ENCODE assay signal across 8 mouse cellular contexts in the genomic region with DNA sequence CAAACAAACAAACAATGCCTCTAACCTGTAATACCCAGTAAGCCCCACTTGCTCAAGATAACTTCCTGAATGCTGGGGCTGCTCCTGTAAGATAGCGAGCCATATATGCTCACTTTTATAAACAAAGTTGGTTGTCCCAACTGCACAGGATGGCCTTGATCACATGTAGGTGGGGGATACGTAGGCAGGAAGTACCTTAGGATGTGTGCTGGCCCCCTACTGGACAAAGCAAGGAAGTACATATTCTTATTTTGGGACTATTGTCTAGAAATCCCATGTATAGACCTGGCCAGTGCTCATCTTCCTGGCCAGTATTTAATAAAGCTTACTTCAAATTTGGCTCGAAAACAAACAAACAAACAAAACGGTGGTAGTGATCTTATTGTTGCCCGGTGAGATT. TPM values are rescaled to one million over a fixed set of nuclear protein-coding genes. Genes with fewer than 3 reads are reported as not detected.
DNase-seq lines count a peak whose midpoint lies in the region; ATAC-seq and TF ChIP-seq lines count a peak whose summit lies in the region.

No protein-coding gene starts in this region.

- no peaks in the 10 kb centered on the region for H3K9me3 ChIP-seq in ES-Bruce4 (replicated peaks; ENCODE audit: control insufficient read depth, insufficient read depth, low read length, poor library complexity, severe bottlenecking)
- H3K9me3 ChIP-seq in forebrain, embryonic 15.5 days, result no peaks in the 10 kb centered on the region

- no peak for TF ChIP-seq EP300 in ES-Bruce4 (IDR thresholded peaks at IDR 0.05; ENCODE audit: insufficient read depth, low read depth, low read length)

- no peaks in the 10 kb centered on the region for H3K4me1 ChIP-seq in ES-Bruce4 (ENCODE audit: control insufficient read depth, insufficient read depth, low read length)
- H3K4me1 ChIP-seq in forebrain, embryonic 15.5 days, result no peaks in the 10 kb centered on the region

- TF ChIP-seq CTCF in ES-Bruce4 (IDR thresholded peaks at IDR 0.05; ENCODE audit: low read depth, low read length), result peak; percentile 26

- H3K36me3 ChIP-seq in ES-Bruce4 (ENCODE audit: control insufficient read depth, insufficient read depth, low read length, poor library complexity, severe bottlenecking), result no peaks in the 10 kb centered on the region
- H3K36me3 ChIP-seq in forebrain, embryonic 15.5 days, result no peaks in the 10 kb centered on the region

- 85% methylated on average over 5 of the region's 5 CpGs for WGBS in forebrain, embryonic 15.5 days

- H3K27ac ChIP-seq in ES-Bruce4 (ENCODE audit: insufficient read depth, low read length), result no peak overlapping the region
- no peak overlapping the region for H3K27ac ChIP-seq in forebrain, embryonic 15.5 days (replicated peaks)

- H3K4me3 ChIP-seq in ES-Bruce4 (ENCODE audit: low read depth, low read length), result no peak overlapping the region
- no peak overlapping the region for H3K4me3 ChIP-seq in forebrain, embryonic 15.5 days

- no peak overlapping the region for H3K4me2 ChIP-seq in forebrain, embryonic 15.5 days (replicated peaks)

- no peak overlapping the region for H3K9ac ChIP-seq in ES-Bruce4 (ENCODE audit: low read depth, poor library complexity, severe bottlenecking)
- no peak overlapping the region for H3K9ac ChIP-seq in forebrain, embryonic 15.5 days (replicated peaks)

- peak; percentile 7 for DNase-seq in kidney, adult 18-20 months
- DNase-seq in kidney, postnatal 25 days, result no peak
- DNase-seq in c-Kit-positive CD71-negative TER-119-negative erythroid progenitor cells, embryonic 14.5 days (ENCODE audit: low read depth), result peak; percentile 18
- DNase-seq in natural killer cell, adult 2 months (ENCODE audit: low spot score in 2 of 2), result peak; percentile 4 to 19
- no peak for DNase-seq in cerebellum, postnatal 25 days
- no peak for DNase-seq in kidney, postnatal 14 days

- no peak for TF ChIP-seq POLR2A in ES-Bruce4 (IDR thresholded peaks at IDR 0.05; ENCODE audit: insufficient read depth, low read length)

- ATAC-seq in forebrain, embryonic 15.5 days (replicated peaks), result no peak

- H3K27me3 ChIP-seq in ES-Bruce4 (ENCODE audit: control insufficient read depth, insufficient read depth, low read length, poor library complexity, severe bottlenecking), result no peaks in the 10 kb centered on the region
- no peaks in the 10 kb centered on the region for H3K27me3 ChIP-seq in forebrain, embryonic 15.5 days

RNA-seq across cellular contexts. Expression of a gene that starts 39.1 kb away (rescaled TPM):
- polyA plus RNA-seq in ES-Bruce4 (2011; ENCODE audit: insufficient read depth, insufficient read length, low read depth, missing spikeins), result 2.8 and 4.3 TPM in 2 replicates
- 9.2 and 10.3 TPM in 2 replicates for polyA plus RNA-seq in forebrain, embryonic 15.5 days (2015; fragmentation: Nextera tagmentation; extraction: Ambion mirVana)

RNA-seq across cellular contexts. Expression of a gene that starts 59.7 kb away (rescaled TPM):
- polyA plus RNA-seq in ES-Bruce4 (2011; ENCODE audit: insufficient read depth, insufficient read length, low read depth, missing spikeins), result 10.0 and 12.3 TPM in 2 replicates
- polyA plus RNA-seq in forebrain, embryonic 15.5 days (2015; fragmentation: Nextera tagmentation; extraction: Ambion mirVana), result 0.52 and 0.54 TPM in 2 replicates

Comparison
In these comparisons a context has a peak if more than half of its experiments do, and no peak if none do; other contexts are left out.
1. DNase-seq: peak in kidney, adult 18-20 months (single experiment), c-Kit-positive CD71-negative TER-119-negative erythroid progenitor cells, embryonic 14.5 days (single experiment) and natural killer cell, adult 2 months (2 of 2); none in kidney, postnatal 25 days (0 of 2), cerebellum, postnatal 25 days (0 of 2) and kidney, postnatal 14 days (single experiment).